Mouse (Mus musculus) thymus, adult 2 months (tissue): Measurements from ENCODE around the gene Stk36. TPM values are rescaled to one million over a fixed set of nuclear protein-coding genes. Genes with fewer than 3 reads are reported as not detected.

Source experiments
- DNase-seq: peaks from one replicate; pipeline ENCODE4 v3.0.0; 2021
- H3K27ac ChIP-seq: fragments of 200-500 bp; 2 replicates; pipeline ENCODE4 v1.5.1; 2012; ENCODE audit warnings: low read length, control low read depth; ENCODE audit not compliant: control insufficient read depth, insufficient read depth
- H3K27me3 ChIP-seq: fragments of 200-500 bp; 2 replicates; pipeline ENCODE4 v1.6.1; 2012; ENCODE audit warnings: mild to moderate bottlenecking, low read length, moderate library complexity, mixed read lengths; ENCODE audit not compliant: control insufficient read depth, insufficient read depth
- H3K36me3 ChIP-seq: fragments of 200-500 bp; 2 replicates; pipeline ENCODE4 v1.6.1; 2012; ENCODE audit warnings: mild to moderate bottlenecking, low read length, moderate library complexity; ENCODE audit not compliant: control insufficient read depth, insufficient read depth
- H3K4me1 ChIP-seq: fragments of 200-500 bp; replicated peaks from 2 replicates; pipeline ENCODE4 v1.6.1; 2012; ENCODE audit warnings: low read length; ENCODE audit not compliant: control insufficient read depth, insufficient read depth
- H3K4me3 ChIP-seq: fragments of 200-500 bp; 2 replicates; pipeline ENCODE4 v1.5.1; 2012; ENCODE audit warnings: mild to moderate bottlenecking, low read length, control low read depth, moderate library complexity; ENCODE audit not compliant: control insufficient read depth, insufficient read depth
- CTCF ChIP-seq: fragments of 200-500 bp; IDR thresholded peaks from 2 replicates; pipeline ENCODE4 v1.5.1; 2012; ENCODE audit warnings: mild to moderate bottlenecking, control low read depth, low read length, moderate library complexity, borderline replicate concordance; ENCODE audit not compliant: control insufficient read depth, poor library complexity, insufficient read depth; ENCODE audit errors: extremely low read depth
- POLR2A ChIP-seq: fragments of 200-500 bp; IDR thresholded peaks from 2 replicates; pipeline ENCODE4 v1.6.1; 2012; ENCODE audit warnings: mild to moderate bottlenecking, low read length, control low read depth, moderate library complexity; ENCODE audit not compliant: control insufficient read depth, poor library complexity, insufficient read depth; ENCODE audit errors: extremely low read depth
- WGBS: fragments of 180-500 bp; shearing (Covaris S2); methylation state at CpG from one replicate; pipeline ENCODE4 v1.1.7; 2018; 5-methylcytosine and 5-hydroxymethylcytosine counted together
- polyA plus RNA-seq: library from polyadenylated mRNA; depleted of rRNA; stranded (reverse); fragments of >200 nt; gene quantifications from 2 replicates; pipeline ENCODE4 v1.2.3, GENCODE M21; 2012

Gene Stk36
- polyA plus RNA-seq, 1 experiment = 2.6 TPM

DNA sequence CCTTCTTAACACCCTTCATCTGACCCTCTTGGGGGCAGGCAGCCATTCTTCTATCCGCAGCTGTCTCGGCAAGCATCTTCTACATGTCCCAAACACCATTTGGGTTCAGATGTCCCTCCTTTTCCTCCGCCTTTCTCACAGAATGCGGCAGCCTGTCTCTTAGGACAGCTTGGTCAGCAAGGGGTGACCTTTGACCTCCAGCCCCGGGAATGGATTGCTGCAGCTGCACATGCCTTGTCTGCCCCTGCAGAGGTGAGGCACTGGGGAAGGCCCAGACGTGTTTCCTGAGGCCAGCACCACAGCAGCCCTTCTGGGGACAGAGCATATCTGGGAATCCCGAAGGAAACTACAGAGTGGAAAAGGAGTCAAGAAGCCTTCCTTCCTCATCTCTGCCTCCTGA is 26.8 kb downstream of the Stk36 start:
- Histone ChIP-seq H3K4me3 (no peak overlapping the region), H3K4me1 (no peaks in the 10 kb centered on the region), H3K27ac (no peak overlapping the region), H3K27me3 (no peaks in the 10 kb centered on the region), H3K36me3 (no peaks in the 10 kb centered on the region)
- 84% methylated on average over 7 of the region's 7 CpGs for WGBS
- DNase-seq = no peak
- no peak for TF ChIP-seq CTCF

- TF ChIP-seq POLR2A = no peak
- no peak for TF ChIP-seq CTCF
- H3K27me3 ChIP-seq = no peaks in the 10 kb centered on the region
- H3K36me3 ChIP-seq = no peaks in the 10 kb centered on the region
- H3K4me1 ChIP-seq = no peaks in the 10 kb centered on the region
- DNase-seq = no peak
- no peak overlapping the region for H3K4me3 ChIP-seq
- no peak overlapping the region for H3K27ac ChIP-seq
- 82% methylated on average over 4 of the region's 4 CpGs for WGBS
Observed at GRCm38 (mm10) chr1:74632734-74633133, 31.5 kb downstream of the Stk36 start.

DNA sequence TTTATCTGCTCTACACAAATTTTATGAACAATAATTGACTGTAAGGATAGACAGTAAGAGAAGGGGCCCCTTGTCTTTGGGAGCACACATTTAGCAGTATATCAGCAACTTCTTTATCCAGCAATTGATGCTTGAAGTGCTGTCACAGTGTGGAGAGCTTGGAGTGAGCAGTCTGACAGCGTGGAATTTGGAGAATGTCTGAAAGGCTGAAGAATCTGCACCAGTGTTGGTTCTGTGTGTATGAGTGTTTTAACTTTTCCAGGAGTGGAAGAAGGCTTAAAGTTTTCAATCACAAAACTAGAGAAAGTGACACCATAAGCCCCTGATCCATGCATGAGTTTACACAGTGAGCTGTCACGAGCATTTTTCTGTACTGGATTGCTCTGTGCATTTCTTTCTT is 42.3 kb downstream of the Stk36 start:
- H3K4me3 ChIP-seq = no peak overlapping the region
- WGBS = 92% methylated on average over 2 of the region's 2 CpGs
- no peaks in the 10 kb centered on the region for H3K27me3 ChIP-seq

GRCm38 (mm10) chr1:74643926-74644325 is 42.7 kb downstream of the Stk36 start:
- H3K36me3 ChIP-seq = no peaks in the 10 kb centered on the region
- TF ChIP-seq CTCF = no peak
- TF ChIP-seq POLR2A = no peak
- no peaks in the 10 kb centered on the region for H3K27me3 ChIP-seq
- H3K27ac ChIP-seq = no peak overlapping the region
- no peaks in the 10 kb centered on the region for H3K4me1 ChIP-seq
- peak; percentile 13 for DNase-seq
- no peak overlapping the region for H3K4me3 ChIP-seq

More for the DNA sequence above, 42.3 kb downstream of the Stk36 start:
- Histone ChIP-seq H3K4me1 (no peaks in the 10 kb centered on the region), H3K36me3 (no peaks in the 10 kb centered on the region), H3K27ac (no peak overlapping the region)
- TF ChIP-seq CTCF (no peak), POLR2A (no peak)
- no peak for DNase-seq

DNA sequence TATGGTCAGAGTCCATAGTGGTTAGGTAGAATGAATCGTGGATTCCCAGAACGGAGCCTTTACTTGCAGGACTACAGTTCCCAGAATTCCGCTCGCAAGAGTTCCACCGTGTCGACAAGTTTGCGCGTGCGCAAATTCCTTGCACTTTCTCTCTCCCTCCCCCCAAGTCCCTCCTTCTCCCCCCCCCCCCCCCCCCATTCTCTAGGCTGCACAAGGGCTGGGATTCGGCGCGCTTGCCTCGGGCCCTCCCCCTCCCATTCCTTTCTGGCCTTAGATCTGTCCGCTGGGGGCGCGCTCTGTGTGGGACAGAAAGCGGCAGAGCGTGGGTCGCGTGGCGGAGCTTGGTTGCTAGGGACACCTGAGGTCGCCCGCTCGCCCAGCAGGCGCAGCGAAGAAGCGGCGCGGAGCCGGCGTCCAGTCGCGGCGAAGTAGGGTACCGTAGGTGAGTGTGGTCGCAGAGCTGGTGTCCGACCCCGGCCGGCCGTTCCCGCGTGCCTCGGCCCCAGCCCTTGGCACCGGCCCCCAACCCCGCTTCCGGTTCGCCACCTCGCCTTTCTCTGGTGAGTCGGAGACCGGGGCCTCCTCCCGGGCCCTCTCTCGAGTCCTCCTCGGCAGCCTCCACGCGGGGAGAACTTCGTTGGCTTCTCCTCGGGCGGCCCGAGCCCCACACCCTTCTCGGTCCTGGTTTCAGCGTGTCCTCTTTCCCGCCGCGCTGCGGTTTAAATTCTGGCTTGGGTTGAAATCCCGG is 60.4 kb downstream of the Stk36 start, which contains the start of gene Ttll4:
Gene Ttll4, plus strand, starts transcription at position 298 of the 748 bp plus-strand sequence.
- Histone ChIP-seq H3K36me3 (no peaks in the 10 kb centered on the region), H3K4me1 (peaks cover 8% of the 10 kb centered on the region), H3K27ac (no peak within 1 kb of the TSS), H3K27me3 (no peaks in the 10 kb centered on the region), H3K4me3 (peak within 1 kb of the TSS; percentile 94)
- peak; percentile 94 for DNase-seq
- under 1% methylated on average over 66 of the region's 66 CpGs for WGBS
- TF ChIP-seq POLR2A (peak; percentile 46; the same call in 1 of the 2 replicates), CTCF (peak; percentile 64; the same call in 1 of the 2 replicates)

- no peak for TF ChIP-seq CTCF
- TF ChIP-seq POLR2A = no peak
- H3K27ac ChIP-seq = no peak overlapping the region
- no peaks in the 10 kb centered on the region for H3K27me3 ChIP-seq
- H3K4me1 ChIP-seq = peaks cover 8% of the 10 kb centered on the region
- no peaks in the 10 kb centered on the region for H3K36me3 ChIP-seq
- H3K4me3 ChIP-seq = peak overlapping the region; percentile 94
- WGBS = 9% methylated on average over 13 of the region's 13 CpGs
- no peak for DNase-seq
Observed at GRCm38 (mm10) chr1:74662253-74662865, 61.1 kb downstream of the Stk36 start.
